Mouse (Mus musculus): ENCODE data around the gene Vmn1r223.

DNA sequence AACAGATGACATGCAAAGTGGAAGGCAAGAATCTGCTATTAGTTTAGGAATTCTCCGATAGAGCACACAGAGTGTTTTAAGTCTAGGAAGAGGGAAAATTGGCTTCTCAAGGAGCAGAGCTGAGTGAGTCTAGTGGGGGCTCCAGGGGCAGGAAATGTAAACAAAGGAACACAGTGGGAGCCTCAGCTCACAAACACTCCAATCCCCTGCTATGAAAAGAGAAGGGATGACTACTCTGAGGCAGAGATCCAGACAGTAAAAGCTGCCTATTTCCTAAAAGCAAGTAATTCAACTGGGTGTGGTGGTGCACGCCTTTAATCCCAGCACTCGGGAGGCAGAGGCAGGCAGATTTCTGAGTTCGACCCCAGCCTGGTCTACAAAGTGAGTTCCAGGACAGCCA, 32.6 kb downstream of the Vmn1r223 start:
- TF ChIP-seq CTCF (IDR thresholded peaks at IDR 0.05; ENCODE audit: low read depth, low read length) (no peak), TAL1 (conservative IDR thresholded peaks at IDR 0.05; ENCODE audit: low read depth, low read length) (no peak), GATA2 (IDR thresholded peaks at IDR 0.05; ENCODE audit: borderline replicate concordance, low read depth, low read length) (no peak)

Data from G1E (cell line).